Mouse (Mus musculus) MEL (cell line): ENCODE results near the gene Mmp9. TPM values are rescaled to one million over a fixed set of nuclear protein-coding genes. Genes with fewer than 3 reads are reported as not detected.
A peak's percentile ranks its signal among the peaks of the same experiment; 100 is the strongest.

Experiments
- DNase-seq: peaks from one replicate; pipeline ENCODE4 v3.0.0; 2011; ENCODE audit warnings: low read depth, low spot score
- H3K27ac ChIP-seq: 2 replicates; pipeline ENCODE4 v1.5.1; 2012; ENCODE audit warnings: low read depth, mild to moderate bottlenecking, control low read depth, low read length, moderate library complexity; ENCODE audit not compliant: control insufficient read depth
- H3K27me3 ChIP-seq, 2 experiments: fragments of 150-350 bp in 1 of 2; sonication (generic) in 1 of 2; 2 replicates each; pipeline ENCODE4 v1.6.1; 2012; ENCODE audit warnings: low read length in 2 of 2, mild to moderate bottlenecking in 2 of 2, improper control_type of control experiment in 1 of 2, moderate library complexity in 1 of 2; ENCODE audit not compliant: insufficient read depth in 2 of 2, control insufficient read depth in 1 of 2
- H3K36me3 ChIP-seq, 2 experiments: 2 replicates each; pipeline ENCODE4 v1.6.1; 2012 to 2014; ENCODE audit warnings: low read length in 2 of 2, improper control_type of control experiment in 1 of 2, inconsistent platforms in 1 of 2, mild to moderate bottlenecking in 1 of 2; ENCODE audit not compliant: insufficient read depth in 2 of 2, control insufficient read depth in 1 of 2
- H3K4me1 ChIP-seq, 2 experiments: fragments of 150-350 bp in 1 of 2; sonication (generic) in 1 of 2; 2 replicates each; pipeline ENCODE4 v1.6.1; 2012; ENCODE audit warnings: low read length in 2 of 2, improper control_type of control experiment in 1 of 2, mild to moderate bottlenecking in 1 of 2; ENCODE audit not compliant: insufficient read depth in 2 of 2, control insufficient read depth in 1 of 2
- H3K4me3 ChIP-seq, 2 experiments: fragments of 150-350 bp in 1 of 2; sonication (generic) in 1 of 2; 2 replicates each; pipeline ENCODE4 v1.5.1; 2012; ENCODE audit warnings: low read depth in 2 of 2, low read length in 2 of 2, mild to moderate bottlenecking in 2 of 2, moderate library complexity in 2 of 2, control low read depth in 1 of 2, improper control_type of control experiment in 1 of 2; ENCODE audit not compliant: control insufficient read depth in 1 of 2, insufficient read depth in 1 of 2
- H3K79me2 ChIP-seq: 2 replicates; pipeline ENCODE4 v1.6.1; 2012; ENCODE audit warnings: mild to moderate bottlenecking, low read length, moderate library complexity; ENCODE audit not compliant: control insufficient read depth, poor library complexity, insufficient read depth
- H3K9ac ChIP-seq: 2 replicates; pipeline ENCODE4 v1.6.1; 2012; ENCODE audit warnings: low read depth, mild to moderate bottlenecking, control low read depth, low read length, moderate library complexity; ENCODE audit not compliant: control insufficient read depth, poor library complexity, severe bottlenecking
- H3K9me3 ChIP-seq: fragments of 150-350 bp; sonication (generic); replicated peaks from 2 replicates; pipeline ENCODE4 v1.6.1; 2012; ENCODE audit warnings: mild to moderate bottlenecking, low read length, improper control_type of control experiment, moderate library complexity; ENCODE audit not compliant: insufficient read depth
- CHD1 ChIP-seq: IDR thresholded peaks from 2 replicates; pipeline ENCODE4 v1.6.1; 2012; ENCODE audit warnings: low read depth, mild to moderate bottlenecking, inconsistent platforms, low read length, improper control_type of control experiment
- CTCF ChIP-seq, 3 experiments: IDR thresholded peaks in 2 of 3; conservative IDR thresholded peaks in 1 of 3; 2 replicates each; pipeline ENCODE4 v1.5.1; 2011 to 2012; ENCODE audit warnings: low read length in 3 of 3, low read depth in 2 of 3, mild to moderate bottlenecking in 2 of 3, improper control_type of control experiment in 1 of 3, inconsistent platforms in 1 of 3, mixed read lengths in 1 of 3, moderate library complexity in 1 of 3; ENCODE audit not compliant: control insufficient read depth in 1 of 3, insufficient read depth in 1 of 3, poor library complexity in 1 of 3, severe bottlenecking in 1 of 3
- EP300 ChIP-seq, 2 experiments: IDR thresholded peaks; 2 replicates each; pipeline ENCODE4 v1.6.1; 2011; ENCODE audit warnings: improper control_type of control experiment in 2 of 2, low read length in 2 of 2, low read depth in 1 of 2, mild to moderate bottlenecking in 1 of 2
- ETS1 ChIP-seq: IDR thresholded peaks from 2 replicates; pipeline ENCODE4 v1.6.1; 2012; ENCODE audit warnings: low read depth, mild to moderate bottlenecking, inconsistent platforms, low read length, improper control_type of control experiment, moderate library complexity
- HCFC1 ChIP-seq: IDR thresholded peaks from 2 replicates; pipeline ENCODE4 v1.6.1; 2012; ENCODE audit warnings: low read depth, mild to moderate bottlenecking, inconsistent platforms, low read length, improper control_type of control experiment, moderate library complexity
- JUND ChIP-seq: IDR thresholded peaks from 2 replicates; pipeline ENCODE4 v1.6.1; 2011; ENCODE audit warnings: low read depth, mild to moderate bottlenecking, improper control_type of control experiment, low read length
- MAFK ChIP-seq: IDR thresholded peaks from 2 replicates; pipeline ENCODE4 v1.6.1; 2011; ENCODE audit warnings: low read depth, mild to moderate bottlenecking, low read length, improper control_type of control experiment, borderline replicate concordance
- MAX ChIP-seq: IDR thresholded peaks from 2 replicates; pipeline ENCODE4 v1.6.1; 2011; ENCODE audit warnings: low read length, improper control_type of control experiment
- MAZ ChIP-seq: IDR thresholded peaks from 2 replicates; pipeline ENCODE4 v1.6.1; 2012; ENCODE audit warnings: low read depth, mild to moderate bottlenecking, inconsistent platforms, low read length, improper control_type of control experiment
- MEF2A ChIP-seq: IDR thresholded peaks from 2 replicates; pipeline ENCODE4 v1.6.1; 2014; ENCODE audit warnings: low read depth, mild to moderate bottlenecking, inconsistent platforms, low read length, improper control_type of control experiment; ENCODE audit not compliant: poor library complexity, insufficient replicate concordance, severe bottlenecking; ENCODE audit errors: extremely low read depth
- NELFE ChIP-seq: IDR thresholded peaks from 2 replicates; pipeline ENCODE4 v1.6.1; 2011; ENCODE audit warnings: low read depth, low read length, improper control_type of control experiment
- NRF1 ChIP-seq: IDR thresholded peaks from 2 replicates; pipeline ENCODE4 v1.6.1; 2014; ENCODE audit warnings: low read depth, mild to moderate bottlenecking, inconsistent platforms, low read length, improper control_type of control experiment, moderate library complexity; ENCODE audit not compliant: poor library complexity, insufficient read depth, severe bottlenecking
- POLR2A ChIP-seq, 2 experiments: IDR thresholded peaks; 2 replicates each; pipeline ENCODE4 v1.6.1; 2011 to 2012; ENCODE audit warnings: low read length in 2 of 2, mild to moderate bottlenecking in 2 of 2, control low read depth in 1 of 2, improper control_type of control experiment in 1 of 2, low read depth in 1 of 2, moderate library complexity in 1 of 2; ENCODE audit not compliant: control insufficient read depth in 1 of 2, insufficient read depth in 1 of 2, poor library complexity in 1 of 2
- POLR2AphosphoS5 ChIP-seq: IDR thresholded peaks from 2 replicates; pipeline ENCODE4 v1.6.1; 2012; ENCODE audit warnings: low read depth, borderline replicate concordance, mild to moderate bottlenecking, inconsistent platforms, low read length, moderate library complexity, mixed read lengths
- RAD21 ChIP-seq: IDR thresholded peaks from 2 replicates; pipeline ENCODE4 v1.6.1; 2011; ENCODE audit warnings: mild to moderate bottlenecking, low read depth, low read length, improper control_type of control experiment
- RCOR1 ChIP-seq: IDR thresholded peaks from 2 replicates; pipeline ENCODE4 v1.6.1; 2012; ENCODE audit warnings: low read depth, mild to moderate bottlenecking, inconsistent platforms, low read length, improper control_type of control experiment
- SMC3 ChIP-seq: IDR thresholded peaks from 2 replicates; pipeline ENCODE4 v1.6.1; 2011; ENCODE audit warnings: low read depth, low read length, improper control_type of control experiment
- TAL1 ChIP-seq: IDR thresholded peaks from 2 replicates; pipeline ENCODE4 v1.6.1; 2012; ENCODE audit warnings: mild to moderate bottlenecking, inconsistent platforms, low read length, moderate library complexity, mixed read lengths
- TBP ChIP-seq: IDR thresholded peaks from 2 replicates; pipeline ENCODE4 v1.8.0; 2011; ENCODE audit warnings: low read depth, low read length, improper control_type of control experiment
- USF2 ChIP-seq, 2 experiments: IDR thresholded peaks; 2 replicates each; pipeline ENCODE4 v1.6.1; 2011 to 2012; ENCODE audit warnings: improper control_type of control experiment in 2 of 2, low read length in 2 of 2, borderline replicate concordance in 1 of 2, inconsistent platforms in 1 of 2, low read depth in 1 of 2, mild to moderate bottlenecking in 1 of 2; ENCODE audit not compliant: insufficient read depth in 1 of 2
- ZC3H11A ChIP-seq: IDR thresholded peaks from 2 replicates; pipeline ENCODE4 v1.6.1; 2012; ENCODE audit warnings: low read depth, mild to moderate bottlenecking, inconsistent platforms, low read length, improper control_type of control experiment
- ZMIZ1 ChIP-seq: IDR thresholded peaks from 2 replicates; pipeline ENCODE4 v1.6.1; 2012; ENCODE audit warnings: low read depth, mild to moderate bottlenecking, inconsistent platforms, low read length, improper control_type of control experiment, moderate library complexity
- ZNF384 ChIP-seq: IDR thresholded peaks from 2 replicates; pipeline ENCODE4 v1.6.1; 2012; ENCODE audit warnings: low read depth, mild to moderate bottlenecking, inconsistent platforms, low read length, improper control_type of control experiment
- polyA plus RNA-seq, 2 experiments: library from polyadenylated mRNA; stranded (reverse) in 1 of 2; unstranded in 1 of 2; fragments of >175 nt in 1 of 2; fragments of >200 nt in 1 of 2; gene quantifications; 2 replicates each; pipeline versions ENCODE4 v1.2.1 to v1.2.4; 2012; ENCODE audit warnings: low replicate concordance in 2 of 2, low read depth in 1 of 2; ENCODE audit not compliant: insufficient read length in 2 of 2, insufficient read depth in 1 of 2, missing spikeins in 1 of 2
- total RNA-seq: library from RNA; depleted of rRNA; stranded (reverse); fragments of 300-350 nt; gene quantifications from 2 replicates; pipeline ENCODE4 v1.2.3, GENCODE M21; 2012

The Mmp9 gene
- total and polyA plus RNA-seq, 3 experiments, result 0.19 to 0.23 TPM; not detected in 1

DNA sequence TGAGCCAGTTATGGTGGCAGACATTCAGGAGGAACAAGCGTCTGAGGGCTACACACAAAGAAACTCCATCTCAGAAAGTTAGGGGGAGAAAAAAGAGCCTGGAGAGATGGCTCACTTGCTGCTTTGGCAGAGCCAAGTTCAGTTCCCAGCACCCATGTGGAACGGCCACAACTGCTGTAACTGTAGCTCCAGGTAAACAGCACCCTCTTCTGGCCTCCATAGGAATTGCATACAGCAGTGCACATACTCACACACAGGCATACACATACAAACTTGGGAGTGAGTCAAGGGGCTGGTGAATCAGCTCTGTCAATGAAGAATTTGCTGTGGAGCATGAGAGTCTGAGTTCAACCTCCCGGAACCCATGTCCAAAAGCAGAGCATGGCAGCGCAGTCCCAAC lies 34.5 kb upstream of the Mmp9 start:
- TF ChIP-seq JUND (no peak), CHD1 (no peak), CTCF (IDR thresholded peaks at IDR 0.05 in 2 of 3, conservative IDR thresholded peaks at IDR 0.05 in 1 of 3; ENCODE audit: control insufficient read depth in 1 of 3, insufficient read depth in 1 of 3, low read depth in 2 of 3, low read length in 3 of 3, poor library complexity in 1 of 3, severe bottlenecking in 1 of 3) (peak; percentile 35 to 71 (median 53); a peak in 5 of 6 replicates), TAL1 (no peak), ZNF384 (no peak), RAD21 (peak; percentile 11), SMC3 (peak; percentile 14; the same call in 1 of the 2 replicates)

DNA sequence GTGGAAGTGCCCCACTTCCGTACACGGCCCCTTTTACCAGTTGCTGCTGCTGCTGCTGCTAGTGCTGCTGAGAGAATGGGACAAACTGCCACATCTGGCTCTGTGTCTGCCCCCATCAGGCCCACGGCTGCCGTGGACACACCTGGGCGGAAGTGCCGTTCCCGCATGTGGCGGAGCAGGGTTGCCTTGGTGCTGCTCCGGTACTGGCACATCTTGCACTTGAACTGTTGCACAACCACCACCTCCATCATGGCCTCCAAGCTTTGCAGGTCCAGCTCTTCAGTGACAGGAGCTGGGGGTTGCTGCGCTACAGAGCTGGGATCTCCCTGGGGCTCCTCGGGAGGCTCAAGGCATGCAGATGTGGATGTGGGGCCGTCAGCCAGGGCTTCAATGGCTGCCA lies 33.1 kb upstream of the Mmp9 start:
- Histone ChIP-seq H3K4me3 (no peak overlapping the region), H3K27ac (no peak overlapping the region), H3K27me3 (no peaks in the 10 kb centered on the region), H3K36me3 (peaks cover 3 to 10% of the 10 kb centered on the region in 2 experiments), H3K9me3 (no peaks in the 10 kb centered on the region), H3K9ac (no peak overlapping the region), H3K79me2 (peaks cover 25% of the 10 kb centered on the region), H3K4me1 (peaks cover 0 to 11% of the 10 kb centered on the region in 2 experiments)
- DNase-seq, result no peak
- TF ChIP-seq NELFE (no peak), POLR2AphosphoS5 (no peak), ETS1 (no peak), ZC3H11A (no peak), MAZ (no peak), MAX (no peak), RCOR1 (no peak), CTCF (IDR thresholded peaks at IDR 0.05 in 2 of 3, conservative IDR thresholded peaks at IDR 0.05 in 1 of 3; ENCODE audit: control insufficient read depth in 1 of 3, insufficient read depth in 1 of 3, low read depth in 2 of 3, low read length in 3 of 3, poor library complexity in 1 of 3, severe bottlenecking in 1 of 3) (no peak), MEF2A (no peak), TBP (no peak), RAD21 (no peak), POLR2A (IDR thresholded peaks at IDR 0.05; ENCODE audit: control insufficient read depth in 1 of 2, insufficient read depth in 1 of 2, low read depth in 1 of 2, low read length in 2 of 2, poor library complexity in 1 of 2) (no peak), ZNF384 (no peak), MAFK (no peak), USF2 (IDR thresholded peaks at IDR 0.05; ENCODE audit: borderline replicate concordance in 1 of 2, insufficient read depth in 1 of 2, low read depth in 1 of 2, low read length in 2 of 2) (no peak), NRF1 (no peak), HCFC1 (no peak), ZMIZ1 (no peak), EP300 (IDR thresholded peaks at IDR 0.05; ENCODE audit: low read depth in 1 of 2, low read length in 2 of 2) (no peak), CHD1 (no peak)

More for the DNA sequence above, 34.5 kb upstream of the Mmp9 start:
- Histone ChIP-seq H3K4me3 (no peak overlapping the region), H3K27me3 (no peaks in the 10 kb centered on the region), H3K36me3 (peaks cover 0 to 11% of the 10 kb centered on the region in 2 experiments; a peak in 3 of 4 replicates), H3K4me1 (peaks cover 0 to 8% of the 10 kb centered on the region in 2 experiments), H3K9me3 (no peaks in the 10 kb centered on the region), H3K79me2 (peaks cover 15% of the 10 kb centered on the region), H3K27ac (no peak overlapping the region), H3K9ac (no peak overlapping the region)
- DNase-seq, result peak; percentile 41
